Mouse (Mus musculus) spleen, adult 2 months (tissue): ENCODE data around the gene Olfr995. TPM values are rescaled to one million over a fixed set of nuclear protein-coding genes. Genes with fewer than 3 reads are reported as not detected.

ENCODE experiments used
- DNase-seq, 2 experiments: peaks; one replicate each; pipeline versions ENCODE4 v3.0.0 to v3.0.0-alpha.2; 2012 to 2021; ENCODE audit warnings: low spot score in 2 of 2, low read depth in 1 of 2
- H3K27ac ChIP-seq: fragments of 200-500 bp; 2 replicates; pipeline ENCODE4 v1.5.1; 2012; ENCODE audit warnings: low read length, inconsistent platforms; ENCODE audit not compliant: insufficient read depth
- H3K27me3 ChIP-seq: fragments of 200-500 bp; 2 replicates; pipeline ENCODE4 v1.6.1; 2012; ENCODE audit warnings: mild to moderate bottlenecking, moderate library complexity, low read length, inconsistent platforms; ENCODE audit not compliant: control insufficient read depth, insufficient read depth
- H3K36me3 ChIP-seq: fragments of 200-500 bp; 2 replicates; pipeline ENCODE4 v1.6.1; 2012; ENCODE audit warnings: mild to moderate bottlenecking, low read length, inconsistent platforms; ENCODE audit not compliant: control insufficient read depth, insufficient read depth
- H3K4me1 ChIP-seq: fragments of 200-500 bp; 2 replicates; pipeline ENCODE4 v1.6.1; 2011; ENCODE audit warnings: inconsistent platforms; ENCODE audit not compliant: control insufficient read depth, insufficient read depth, insufficient read length
- H3K4me3 ChIP-seq: fragments of 200-500 bp; 2 replicates; pipeline ENCODE4 v1.5.1; 2011; ENCODE audit warnings: mild to moderate bottlenecking, inconsistent platforms; ENCODE audit not compliant: insufficient read depth, insufficient read length; ENCODE audit errors: extremely low read depth
- CTCF ChIP-seq: fragments of 200-500 bp; IDR thresholded peaks from 2 replicates; pipeline ENCODE4 v1.5.1; 2011; ENCODE audit warnings: mild to moderate bottlenecking, inconsistent platforms; ENCODE audit not compliant: insufficient read depth, insufficient read length, insufficient replicate concordance; ENCODE audit errors: extremely low read depth
- POLR2A ChIP-seq: fragments of 200-500 bp; IDR thresholded peaks from 2 replicates; pipeline ENCODE4 v1.6.1; 2011; ENCODE audit warnings: low read depth, low read length, inconsistent platforms
- WGBS: fragments of 180-500 bp; shearing (Covaris S2); methylation state at CpG from one replicate; pipeline ENCODE4 v1.1.7; 2018; 5-methylcytosine and 5-hydroxymethylcytosine counted together
- polyA plus RNA-seq: library from polyadenylated mRNA; depleted of rRNA; stranded (reverse); fragments of >200 nt; gene quantifications from 2 replicates; pipeline ENCODE4 v1.2.3, GENCODE M21; 2012; rRNA removed

Olfr995 gene
- not detected in 2 replicates for polyA plus RNA-seq

DNA sequence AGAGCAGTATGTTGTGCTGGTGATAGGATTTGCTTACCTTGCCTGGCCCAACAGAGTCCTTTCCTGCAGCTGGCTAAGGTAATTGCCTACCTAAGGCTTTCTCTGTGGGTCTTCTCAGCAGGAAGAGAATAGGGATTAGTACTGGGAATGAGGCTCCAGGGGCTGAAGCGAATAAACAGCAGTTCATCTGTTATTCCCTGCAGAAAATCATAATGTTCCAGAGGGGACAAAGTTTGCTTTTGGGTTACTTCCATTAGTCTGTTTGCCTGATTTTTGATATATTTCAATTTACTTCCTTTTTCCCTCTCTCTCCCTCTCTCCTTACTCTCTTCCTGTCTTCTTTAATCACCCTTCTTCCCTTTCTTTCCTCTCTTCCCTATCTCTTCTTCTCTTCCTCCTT lies at the start of gene Olfr995:
Gene Olfr995 (minus strand): TSS at position 101 of the 400 bp plus-strand sequence.
- TF ChIP-seq POLR2A (no peak), CTCF (no peak)
- H3K27me3 ChIP-seq, result no peaks in the 10 kb centered on the region
- H3K4me1 ChIP-seq, result no peaks in the 10 kb centered on the region
- WGBS, result 30% methylated on average over 1 of the region's 1 CpGs
- DNase-seq, result no peak
- H3K27ac ChIP-seq, result no peak within 1 kb of the TSS
- H3K36me3 ChIP-seq, result no peaks in the 10 kb centered on the region
- H3K4me3 ChIP-seq, result no peak within 1 kb of the TSS

DNA sequence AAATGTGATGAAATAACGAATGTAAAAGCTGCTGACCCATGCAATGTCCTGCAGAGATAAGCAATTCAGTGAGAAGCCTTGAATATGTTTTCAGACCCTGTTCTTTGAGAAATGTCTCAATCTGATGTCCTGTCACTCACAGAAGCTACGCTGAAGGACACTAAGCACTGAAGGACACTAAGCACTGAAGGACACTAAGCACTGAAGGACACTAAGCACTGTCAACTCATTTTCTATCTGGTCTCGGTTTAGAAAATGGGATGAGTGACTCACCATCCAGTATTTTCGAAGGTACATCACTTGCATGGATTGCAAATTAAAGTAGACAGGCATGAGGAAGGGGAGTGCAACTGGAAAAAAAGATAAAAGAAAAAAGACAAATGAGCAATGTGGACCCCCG lies 47.0 kb upstream of the Olfr995 start:
- DNase-seq, result no peak
- H3K27ac ChIP-seq, result no peak overlapping the region
- no peaks in the 10 kb centered on the region for H3K36me3 ChIP-seq
- H3K27me3 ChIP-seq, result no peaks in the 10 kb centered on the region
- TF ChIP-seq CTCF (no peak), POLR2A (no peak)
- H3K4me3 ChIP-seq, result no peak overlapping the region
- H3K4me1 ChIP-seq, result no peaks in the 10 kb centered on the region
- 74% methylated on average over 5 of the region's 5 CpGs for WGBS

GRCm38 (mm10) chr2:85466801-85467325 lies 23.4 kb upstream of the Olfr995 start:
- 68% methylated on average over 3 of the region's 3 CpGs for WGBS
- no peak for DNase-seq
- no peak overlapping the region for H3K27ac ChIP-seq
- no peaks in the 10 kb centered on the region for H3K4me1 ChIP-seq
- no peaks in the 10 kb centered on the region for H3K27me3 ChIP-seq
- H3K4me3 ChIP-seq, result no peak overlapping the region
- TF ChIP-seq CTCF (no peak), POLR2A (no peak)
- H3K36me3 ChIP-seq, result no peaks in the 10 kb centered on the region

DNA sequence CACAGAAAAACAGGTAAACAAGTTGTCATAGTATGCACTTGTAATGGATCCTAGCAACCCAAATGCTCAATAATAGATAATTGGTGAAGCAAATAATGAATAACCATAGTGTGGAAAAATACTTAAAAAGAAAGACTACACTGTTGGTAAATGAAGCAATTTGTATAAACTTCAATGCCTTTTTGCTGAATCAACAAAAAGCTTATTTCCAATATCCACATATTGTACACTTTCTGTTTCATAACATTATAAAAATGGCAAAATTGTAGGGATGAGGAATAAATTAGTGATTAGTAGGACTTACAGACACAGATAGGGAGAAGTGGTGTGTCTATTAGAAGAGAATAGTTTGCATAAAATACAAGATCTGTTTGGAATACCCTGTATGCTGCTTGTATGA lies 893 bp downstream of the Olfr995 start:
- Histone ChIP-seq H3K27me3 (no peaks in the 10 kb centered on the region), H3K4me1 (no peaks in the 10 kb centered on the region), H3K4me3 (no peak overlapping the region), H3K27ac (no peak overlapping the region), H3K36me3 (no peaks in the 10 kb centered on the region)
- TF ChIP-seq POLR2A (no peak), CTCF (no peak)
- no peak for DNase-seq

- H3K27ac ChIP-seq, result no peak within 1 kb of the TSS
- no peaks in the 10 kb centered on the region for H3K27me3 ChIP-seq
- no peak within 1 kb of the TSS for H3K4me3 ChIP-seq
- TF ChIP-seq CTCF, result no peak
- TF ChIP-seq POLR2A, result no peak
- H3K4me1 ChIP-seq, result no peaks in the 10 kb centered on the region
- WGBS, result 89% methylated on average over 3 of the region's 3 CpGs
- no peaks in the 10 kb centered on the region for H3K36me3 ChIP-seq
- no peak for DNase-seq
Observed at GRCm38 (mm10) chr2:85436351-85436750, 7.1 kb downstream of the Olfr995 start, which contains the start of gene Olfr994. Gene Olfr994, minus strand, starts transcription at chr2:85436451.

GRCm38 (mm10) chr2:85425893-85426292 lies 17.5 kb downstream of the Olfr995 start:
- 82% methylated on average over 1 of the region's 1 CpGs for WGBS
- no peaks in the 10 kb centered on the region for H3K27me3 ChIP-seq
- no peak overlapping the region for H3K4me3 ChIP-seq
- no peaks in the 10 kb centered on the region for H3K36me3 ChIP-seq
- no peak overlapping the region for H3K27ac ChIP-seq
- DNase-seq, result no peak
- H3K4me1 ChIP-seq, result no peaks in the 10 kb centered on the region
- TF ChIP-seq CTCF (no peak), POLR2A (no peak)

- no peaks in the 10 kb centered on the region for H3K4me1 ChIP-seq
- no peak for DNase-seq
- TF ChIP-seq POLR2A, result no peak
- no peak within 1 kb of the TSS for H3K27ac ChIP-seq
- no peaks in the 10 kb centered on the region for H3K27me3 ChIP-seq
- H3K4me3 ChIP-seq, result no peak within 1 kb of the TSS
- H3K36me3 ChIP-seq, result no peaks in the 10 kb centered on the region
Observed at GRCm38 (mm10) chr2:85414777-85415176, 28.7 kb downstream of the Olfr995 start, which contains the start of gene Olfr993. Gene Olfr993, minus strand, starts transcription at chr2:85414877.
